Mouse (Mus musculus) kidney, adult 2 months (tissue): ENCODE results near the gene Trpv1. TPM values are rescaled to one million over a fixed set of nuclear protein-coding genes. Genes with fewer than 3 reads are reported as not detected.
A peak's percentile ranks its signal among the peaks of the same experiment; 100 is the strongest.

Experiments
- DNase-seq: peaks from one replicate; pipeline ENCODE4 v3.0.0; 2021
- H3K27ac ChIP-seq: fragments of 200-500 bp; 2 replicates; pipeline ENCODE4 v1.5.1; 2012; ENCODE audit warnings: low read depth, low read length, control low read depth, inconsistent platforms; ENCODE audit not compliant: insufficient read depth
- H3K27me3 ChIP-seq: fragments of 200-500 bp; replicated peaks from 2 replicates; pipeline ENCODE4 v1.6.1; 2012; ENCODE audit warnings: mild to moderate bottlenecking, moderate library complexity, low read length, inconsistent platforms; ENCODE audit not compliant: control insufficient read depth, insufficient read depth
- H3K36me3 ChIP-seq: fragments of 200-500 bp; 2 replicates; pipeline ENCODE4 v1.6.1; 2012; ENCODE audit warnings: mild to moderate bottlenecking, moderate library complexity, low read length, inconsistent platforms; ENCODE audit not compliant: control insufficient read depth, insufficient read depth
- H3K4me1 ChIP-seq: fragments of 200-500 bp; 2 replicates; pipeline ENCODE4 v1.6.1; 2011; ENCODE audit warnings: low read length; ENCODE audit not compliant: control insufficient read depth, insufficient read depth
- H3K4me3 ChIP-seq: fragments of 200-500 bp; 2 replicates; pipeline ENCODE4 v1.5.1; 2011; ENCODE audit warnings: mild to moderate bottlenecking, low read depth, low read length, control low read depth; ENCODE audit not compliant: insufficient read depth
- CTCF ChIP-seq: fragments of 200-500 bp; conservative IDR thresholded peaks from 2 replicates; pipeline ENCODE4 v1.5.1; 2011; ENCODE audit warnings: low read depth, mild to moderate bottlenecking, control low read depth, low read length, moderate library complexity, mixed read lengths; ENCODE audit not compliant: insufficient read depth, insufficient read length
- POLR2A ChIP-seq: fragments of 200-500 bp; IDR thresholded peaks from one replicate; pipeline ENCODE4 v1.6.1; 2011; ENCODE audit warnings: low read depth, low read length, control low read depth
- WGBS: fragments of 180-500 bp; shearing (Covaris S2); methylation state at CpG from one replicate; pipeline ENCODE4 v1.1.7; 2018; 5-methylcytosine and 5-hydroxymethylcytosine counted together
- polyA plus RNA-seq: library from polyadenylated mRNA; depleted of rRNA; stranded (reverse); fragments of >200 nt; gene quantifications from 2 replicates; pipeline ENCODE4 v1.2.3, GENCODE M21; 2012

The Trpv1 gene
- polyA plus RNA-seq, 1 experiment: 0.16 TPM

DNA sequence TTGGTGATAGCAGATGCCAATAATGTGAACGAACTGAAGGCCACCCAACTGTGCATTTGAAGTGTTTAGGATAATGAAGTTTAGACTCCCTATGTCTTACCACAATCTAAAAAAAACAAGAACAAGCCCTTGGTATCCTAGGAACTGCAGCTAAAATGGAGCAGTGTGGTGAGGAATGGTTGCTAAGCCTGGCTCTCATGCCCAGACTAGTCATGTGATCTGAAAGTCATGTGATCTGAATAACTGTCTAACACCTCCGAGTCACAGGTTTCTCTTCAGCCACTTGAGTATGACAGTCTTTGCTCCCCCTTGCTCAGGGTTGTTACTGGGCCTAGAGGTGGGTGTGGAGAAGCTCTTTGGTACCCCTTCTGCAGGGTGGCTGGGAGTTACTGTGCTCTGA lies 1.6 kb upstream of the Trpv1 start:
- TF ChIP-seq POLR2A: no peak
- no peak for TF ChIP-seq CTCF
- Histone ChIP-seq H3K4me1 (peaks cover 5% of the 10 kb centered on the region; the same call in 1 of the 2 replicates), H3K27ac (no peak overlapping the region), H3K4me3 (no peak overlapping the region), H3K27me3 (no peaks in the 10 kb centered on the region), H3K36me3 (no peaks in the 10 kb centered on the region)
- no peak for DNase-seq
- WGBS: 46% methylated on average over 2 of the region's 2 CpGs

GRCm38 (mm10) chr11:73235990-73236701 lies 2.1 kb downstream of the Trpv1 start:
- TF ChIP-seq CTCF (no peak), POLR2A (no peak)
- Histone ChIP-seq H3K27ac (no peak overlapping the region), H3K4me1 (peaks cover 5% of the 10 kb centered on the region; the same call in 1 of the 2 replicates), H3K4me3 (no peak overlapping the region), H3K27me3 (no peaks in the 10 kb centered on the region), H3K36me3 (no peaks in the 10 kb centered on the region)
- peak; percentile 81 for DNase-seq
- WGBS: 18% methylated on average over 5 of the region's 5 CpGs

DNA sequence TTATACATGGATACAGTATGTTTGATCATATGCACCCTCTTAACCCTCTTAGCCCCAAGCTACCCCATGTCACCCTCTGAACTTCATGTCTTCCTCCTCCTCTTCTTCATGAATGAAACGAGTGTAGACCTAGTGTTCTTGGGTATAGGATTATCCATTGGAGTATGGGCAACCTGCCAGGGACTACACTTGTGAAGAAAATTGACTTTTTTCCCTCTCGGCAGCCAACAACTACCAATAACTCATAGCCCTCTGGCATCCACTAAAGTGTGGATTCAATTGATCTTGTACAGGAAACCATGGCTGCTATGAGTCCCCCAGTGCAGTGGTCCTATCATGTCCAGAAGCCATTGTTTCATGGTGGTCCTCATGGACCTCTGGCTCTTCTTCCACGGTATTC lies 2.6 kb downstream of the Trpv1 start:
- WGBS: 50% methylated on average over 3 of the region's 3 CpGs
- TF ChIP-seq CTCF (no peak), POLR2A (no peak)
- Histone ChIP-seq H3K36me3 (no peaks in the 10 kb centered on the region), H3K4me3 (no peak overlapping the region), H3K27me3 (no peaks in the 10 kb centered on the region), H3K4me1 (peaks cover 5% of the 10 kb centered on the region; the same call in 1 of the 2 replicates), H3K27ac (no peak overlapping the region)
- DNase-seq: no peak

DNA sequence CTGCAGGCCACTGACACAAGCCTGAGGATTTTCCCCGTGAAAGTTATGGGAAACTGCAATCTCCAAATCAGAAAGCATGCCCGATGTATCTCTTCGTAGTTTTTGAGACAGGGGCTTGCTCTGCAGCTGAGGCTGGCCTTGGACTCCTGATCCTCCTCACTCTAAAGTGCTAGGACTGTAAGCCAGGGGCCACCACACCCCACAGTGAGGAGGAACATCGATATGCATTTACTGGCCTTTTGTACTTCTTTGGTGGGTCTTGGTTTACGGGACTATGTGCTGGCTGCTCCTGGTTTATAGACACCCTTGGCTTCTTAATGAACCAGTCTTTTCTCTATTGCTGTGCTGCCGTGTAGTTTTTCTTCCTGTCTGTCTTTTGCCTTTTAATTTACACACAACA lies 8.1 kb downstream of the Trpv1 start:
- TF ChIP-seq POLR2A (no peak), CTCF (no peak)
- H3K36me3 ChIP-seq: no peaks in the 10 kb centered on the region
- DNase-seq: no peak
- H3K27ac ChIP-seq: no peak overlapping the region
- H3K27me3 ChIP-seq: no peaks in the 10 kb centered on the region
- 73% methylated on average over 6 of the region's 6 CpGs for WGBS
- H3K4me3 ChIP-seq: no peak overlapping the region
- H3K4me1 ChIP-seq: no peaks in the 10 kb centered on the region

DNA sequence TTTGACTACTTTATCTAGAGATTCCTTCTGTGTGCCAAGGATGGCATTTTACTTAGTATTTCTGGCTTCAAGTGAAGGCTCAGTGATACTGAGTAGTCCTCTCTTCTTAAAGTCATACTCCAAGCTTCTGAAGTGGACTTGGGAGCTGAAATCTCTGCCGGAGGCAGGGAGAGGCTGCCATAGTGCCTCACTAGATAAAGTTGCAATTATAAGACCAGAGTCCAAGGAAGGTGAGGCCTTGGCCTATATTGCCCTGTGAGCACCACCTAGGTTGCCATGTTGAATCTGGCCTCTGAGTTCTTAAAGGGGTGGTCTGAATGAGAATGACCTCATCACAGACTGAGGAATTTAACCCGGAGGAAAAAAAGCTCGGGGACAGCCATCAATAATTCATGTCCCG lies 8.7 kb downstream of the Trpv1 start:
- Histone ChIP-seq H3K36me3 (no peaks in the 10 kb centered on the region), H3K27me3 (no peaks in the 10 kb centered on the region), H3K4me3 (no peak overlapping the region), H3K27ac (no peak overlapping the region), H3K4me1 (no peaks in the 10 kb centered on the region)
- WGBS: 85% methylated on average over 4 of the region's 4 CpGs
- no peak for DNase-seq
- no peak for TF ChIP-seq POLR2A
- TF ChIP-seq CTCF: no peak

- no peak for TF ChIP-seq POLR2A
- TF ChIP-seq CTCF: no peak
- Histone ChIP-seq H3K27ac (no peak overlapping the region), H3K4me1 (no peaks in the 10 kb centered on the region), H3K4me3 (no peak overlapping the region), H3K27me3 (no peaks in the 10 kb centered on the region), H3K36me3 (no peaks in the 10 kb centered on the region)
- WGBS: 69% methylated on average over 4 of the region's 4 CpGs
- no peak for DNase-seq
These were observed 23.4 kb downstream of the Trpv1 start for GRCm38 (mm10) chr11:73257362-73257945.

DNA sequence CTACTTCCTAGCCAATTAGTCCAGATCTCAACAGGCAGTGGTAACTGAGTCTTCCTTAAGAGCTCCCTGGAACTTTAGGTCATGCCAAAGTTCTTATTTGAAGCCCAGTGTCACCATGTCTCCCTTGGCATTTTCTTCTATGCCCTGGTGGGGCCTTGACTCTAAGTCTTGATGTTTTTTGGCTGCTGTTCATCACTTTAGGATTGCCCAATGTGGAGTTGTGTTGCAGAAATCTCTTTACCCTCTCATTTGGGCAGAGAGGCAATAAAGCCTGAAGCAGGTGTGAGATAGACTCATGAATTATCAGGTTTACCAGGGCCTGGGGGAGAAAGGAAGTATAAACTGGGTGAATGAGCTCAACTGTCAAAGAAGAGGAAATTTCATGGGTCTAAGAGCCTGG lies 24.6 kb downstream of the Trpv1 start:
- Histone ChIP-seq H3K4me1 (no peaks in the 10 kb centered on the region), H3K36me3 (no peaks in the 10 kb centered on the region), H3K27ac (no peak overlapping the region), H3K4me3 (no peak overlapping the region), H3K27me3 (no peaks in the 10 kb centered on the region)
- TF ChIP-seq CTCF: no peak
- no peak for TF ChIP-seq POLR2A
- DNase-seq: no peak
